Mouse (Mus musculus) lung, postnatal 0 days (tissue): ENCODE measurements around the gene Apoa2. TPM values are rescaled to one million over a fixed set of nuclear protein-coding genes. Genes with fewer than 3 reads are reported as not detected.

ENCODE experiments used
- ATAC-seq: fragments of 200-750 bp; cut with Nextera tagmentation; 2 replicates; pipeline ENCODE4 v1.8.0; 2017; ENCODE audit warnings: moderate library complexity
- DNase-seq: peaks from one replicate; pipeline ENCODE4 v3.0.0-alpha.2; 2016; ENCODE audit warnings: low spot score
- H3K27ac ChIP-seq: fragments of 300-500 bp; sonication (generic); 2 replicates; pipeline ENCODE4 v1.5.1; 2014; ENCODE audit warnings: antibody characterized with exemption, mild to moderate bottlenecking, low read length, mixed read lengths
- H3K27me3 ChIP-seq: fragments of 300-500 bp; sonication (generic); replicated peaks from 2 replicates; pipeline ENCODE4 v1.6.1; 2014; ENCODE audit warnings: low read length, mixed read lengths; ENCODE audit not compliant: insufficient read depth
- H3K36me3 ChIP-seq: fragments of 300-500 bp; sonication (generic); 2 replicates; pipeline ENCODE4 v1.6.1; 2014; ENCODE audit warnings: low read length, mixed read lengths; ENCODE audit not compliant: insufficient read depth
- H3K4me1 ChIP-seq: fragments of 300-500 bp; sonication (generic); 2 replicates; pipeline ENCODE4 v1.6.1; 2014; ENCODE audit warnings: antibody characterized with exemption, low read depth, low read length, mixed read lengths; ENCODE audit not compliant: insufficient read depth
- H3K4me2 ChIP-seq: fragments of 300-500 bp; sonication (generic); replicated peaks from 2 replicates; pipeline ENCODE4 v1.6.1; 2014; ENCODE audit warnings: low read depth, mild to moderate bottlenecking, low read length, moderate library complexity, mixed read lengths
- H3K4me3 ChIP-seq: fragments of 300-500 bp; sonication (generic); 2 replicates; pipeline ENCODE4 v1.5.1; 2014; ENCODE audit warnings: low read depth, low read length
- H3K9ac ChIP-seq: fragments of 300-500 bp; sonication (generic); replicated peaks from 2 replicates; pipeline ENCODE4 v1.6.1; 2014; ENCODE audit warnings: low read depth, mild to moderate bottlenecking
- H3K9me3 ChIP-seq: fragments of 300-500 bp; sonication (generic); 2 replicates; pipeline ENCODE4 v1.6.1; 2016; ENCODE audit warnings: low read length, mixed read lengths
- CTCF ChIP-seq: IDR thresholded peaks from 2 replicates; pipeline ENCODE4 v1.5.1; 2016; ENCODE audit warnings: antibody characterized with exemption, mild to moderate bottlenecking
- EP300 ChIP-seq: IDR thresholded peaks from 2 replicates; pipeline ENCODE4 v1.6.1; 2016; ENCODE audit warnings: antibody characterized with exemption, mild to moderate bottlenecking, control low read depth
- WGBS: fragments of 180-500 bp; shearing (Covaris S2); extraction: QIAGEN DNeasy Blood & Tissue Kit; methylation state at CpG from one replicate; pipeline ENCODE4 v1.1.7; 2014; 5-methylcytosine and 5-hydroxymethylcytosine counted together
- polyA plus RNA-seq: library from polyadenylated mRNA; unstranded; fragments of >200 nt; fragmentation: Nextera tagmentation; extraction: Ambion mirVana; gene quantifications from 2 replicates; pipeline ENCODE4 v1.2.1, GENCODE M21; 2015

Gene Apoa2
- polyA plus RNA-seq: 2.3 and 5.5 TPM in 2 replicates

GRCm38 (mm10) chr1:171224857-171225256 is at the start of gene Apoa2:
Gene Apoa2, plus strand, starts transcription at chr1:171225054.
- TF ChIP-seq EP300: no peak
- no peak for TF ChIP-seq CTCF
- Histone ChIP-seq H3K36me3 (peaks cover 1% of the 10 kb centered on the region; the same call in 1 of the 2 replicates), H3K27ac (no peak within 1 kb of the TSS), H3K9ac (no peak within 1 kb of the TSS), H3K4me3 (no peak within 1 kb of the TSS), H3K27me3 (no peaks in the 10 kb centered on the region), H3K9me3 (no peaks in the 10 kb centered on the region), H3K4me2 (no peak within 1 kb of the TSS), H3K4me1 (peaks cover 10% of the 10 kb centered on the region; the same call in 1 of the 2 replicates)
- 70% methylated on average over 5 of the region's 5 CpGs for WGBS
- ATAC-seq (no peak), DNase-seq (no peak)

- Histone ChIP-seq H3K9me3 (no peaks in the 10 kb centered on the region), H3K9ac (no peak overlapping the region), H3K27me3 (no peaks in the 10 kb centered on the region), H3K36me3 (no peaks in the 10 kb centered on the region), H3K27ac (no peak overlapping the region), H3K4me3 (no peak overlapping the region), H3K4me2 (no peak overlapping the region), H3K4me1 (peaks cover 7% of the 10 kb centered on the region; the same call in 1 of the 2 replicates)
- DNase-seq (no peak), ATAC-seq (no peak)
- TF ChIP-seq EP300 (no peak), CTCF (no peak)
- 45% methylated on average over 5 of the region's 5 CpGs for whole genome bisulfite sequencing
These were observed 45.2 kb upstream of the Apoa2 start for GRCm38 (mm10) chr1:171179487-171180171.

GRCm38 (mm10) chr1:171183025-171183424 is 41.8 kb upstream of the Apoa2 start:
- no peak overlapping the region for H3K4me3 ChIP-seq
- no peak overlapping the region for H3K27ac ChIP-seq
- H3K27me3 ChIP-seq: no peaks in the 10 kb centered on the region
- no peak for ATAC-seq
- H3K4me2 ChIP-seq: no peak overlapping the region
- WGBS: 76% methylated on average over 3 of the region's 3 CpGs
- no peaks in the 10 kb centered on the region for H3K36me3 ChIP-seq
- H3K4me1 ChIP-seq: peaks cover 7% of the 10 kb centered on the region; the same call in 1 of the 2 replicates
- H3K9me3 ChIP-seq: no peaks in the 10 kb centered on the region
- no peak for TF ChIP-seq EP300
- no peak for TF ChIP-seq CTCF
- H3K9ac ChIP-seq: no peak overlapping the region
- DNase-seq: no peak

DNA sequence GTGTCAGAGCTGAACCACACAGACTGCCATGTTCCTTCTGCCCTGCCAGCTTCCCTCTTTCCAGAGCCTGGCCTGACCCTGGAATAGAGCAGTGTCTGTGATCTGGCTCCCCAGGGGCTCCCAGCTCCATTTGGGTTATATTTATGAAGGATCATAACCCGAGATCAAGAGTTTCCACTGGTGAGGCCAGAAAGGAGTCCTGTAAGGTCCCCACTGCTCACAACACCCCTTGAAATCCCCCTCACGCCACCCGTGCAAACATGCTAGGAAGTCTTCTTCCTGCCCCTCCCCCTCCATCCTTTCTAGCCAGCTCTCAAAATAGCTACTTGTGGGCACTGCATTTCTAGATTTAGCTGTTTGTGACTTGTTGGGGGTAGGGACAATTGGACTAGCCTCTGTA is 41.2 kb upstream of the Apoa2 start:
- DNase-seq (no peak), ATAC-seq (0 out of 2 replicates have a peak, but pooled peaks have one; percentile 16)
- no peak overlapping the region for H3K9ac ChIP-seq
- H3K36me3 ChIP-seq: no peaks in the 10 kb centered on the region
- no peak overlapping the region for H3K4me2 ChIP-seq
- no peak overlapping the region for H3K4me3 ChIP-seq
- H3K9me3 ChIP-seq: no peaks in the 10 kb centered on the region
- 30% methylated on average over 3 of the region's 3 CpGs for WGBS
- H3K27ac ChIP-seq: no peak overlapping the region
- no peaks in the 10 kb centered on the region for H3K27me3 ChIP-seq
- peaks cover 7% of the 10 kb centered on the region; the same call in 1 of the 2 replicates for H3K4me1 ChIP-seq
- TF ChIP-seq CTCF: no peak
- no peak for TF ChIP-seq EP300

DNA sequence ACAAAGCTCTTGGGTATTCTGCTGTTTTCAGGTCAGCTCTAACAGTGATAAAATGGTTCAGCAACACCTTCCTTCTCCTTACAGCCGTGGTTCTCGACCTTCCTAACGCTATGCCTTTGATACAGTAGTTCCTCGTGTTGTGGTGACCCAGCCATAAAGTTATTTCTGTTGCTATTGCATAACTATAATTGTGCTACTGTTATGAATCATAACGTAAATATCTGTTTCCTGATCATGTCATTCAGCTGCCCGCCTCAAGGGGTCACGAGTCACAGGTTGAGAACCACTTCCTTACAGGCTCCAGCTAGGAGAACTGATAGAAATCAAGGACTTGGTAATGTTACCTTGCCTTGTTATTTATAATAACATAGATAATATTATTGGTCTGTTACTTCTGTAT is 40.5 kb upstream of the Apoa2 start:
- peak overlapping the region; percentile 48; the same call in 1 of the 2 replicates for H3K27ac ChIP-seq

GRCm38 (mm10) chr1:171185655-171186054 is 39.2 kb upstream of the Apoa2 start:
- Histone ChIP-seq H3K4me1 (peaks cover 11% of the 10 kb centered on the region), H3K27me3 (no peaks in the 10 kb centered on the region), H3K9me3 (no peaks in the 10 kb centered on the region), H3K4me2 (no peak overlapping the region), H3K4me3 (no peak overlapping the region), H3K27ac (no peak overlapping the region), H3K36me3 (no peaks in the 10 kb centered on the region), H3K9ac (no peak overlapping the region)
- DNase-seq: no peak
- TF ChIP-seq EP300 (no peak), CTCF (no peak)
- ATAC-seq: no peak
- 49% methylated on average over 8 of the region's 8 CpGs for WGBS

More for the DNA sequence above, 40.5 kb upstream of the Apoa2 start:
- Histone ChIP-seq H3K27me3 (no peaks in the 10 kb centered on the region), H3K9ac (no peak overlapping the region), H3K4me1 (peaks cover 9% of the 10 kb centered on the region), H3K4me2 (no peak overlapping the region), H3K4me3 (no peak overlapping the region), H3K9me3 (no peaks in the 10 kb centered on the region), H3K36me3 (no peaks in the 10 kb centered on the region)
- 24% methylated on average over 7 of the region's 7 CpGs for WGBS
- peak; percentile 84 for DNase-seq
- ATAC-seq: peak; percentile 84
- TF ChIP-seq CTCF: peak; percentile 62
- peak; percentile 88 for TF ChIP-seq EP300
